Mouse (Mus musculus) ovary, adult 18-20 months (tissue): ENCODE data around the gene Mettl21a.
"Not testable (repeated sequence)": the region's sequence is repeated elsewhere in the genome, so short reads cannot be mapped to it uniquely, and the experiment has no call there.

Experiments used
- DNase-seq: peaks from one replicate; pipeline ENCODE4 v3.0.0; 2022; ENCODE audit warnings: low spot score, mixed read lengths

The Mettl21a gene

DNA sequence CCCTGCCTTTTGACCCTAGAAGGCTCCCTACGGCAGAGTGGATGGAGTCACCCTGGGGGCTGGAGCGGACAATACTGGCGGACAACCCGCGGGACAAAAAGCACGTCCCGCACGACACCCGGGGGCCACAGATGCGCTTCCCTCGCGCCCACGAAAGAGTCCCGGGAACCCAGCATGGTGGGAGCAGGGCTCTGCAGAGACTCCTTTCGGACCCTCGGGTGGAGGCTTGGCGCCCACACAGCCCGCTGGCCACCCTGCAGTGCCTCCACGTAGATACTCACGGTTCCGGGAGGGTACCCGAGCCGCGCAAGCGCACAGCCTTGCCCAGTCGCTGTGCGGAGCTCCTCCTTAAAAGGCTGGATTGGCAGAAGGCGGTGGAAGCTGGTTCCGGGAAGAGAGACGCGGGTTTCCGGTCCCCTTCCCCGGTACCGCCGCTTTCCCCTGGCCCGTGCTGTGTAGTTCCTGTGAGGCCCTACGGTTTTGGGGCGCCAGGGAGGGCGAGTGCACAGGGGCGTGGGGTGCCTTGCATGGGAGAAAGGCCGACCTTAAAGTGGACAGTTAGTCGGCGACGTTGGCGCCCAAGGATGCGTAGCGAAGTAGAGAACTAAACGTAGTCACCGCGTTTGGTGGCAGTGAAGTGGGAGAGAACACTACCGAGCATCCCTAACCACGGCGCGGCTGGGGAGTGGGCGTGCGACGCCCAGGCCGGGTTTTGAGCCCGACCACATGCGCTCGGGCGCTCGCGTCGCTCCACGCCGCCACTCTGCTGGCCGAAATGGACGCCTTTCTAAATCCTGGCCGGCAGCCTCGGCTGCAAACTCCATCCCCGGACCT lies at the start of gene Mettl21a:
Gene Mettl21a, minus strand, starts transcription at position 362 of the 834 bp plus-strand sequence.
- peak; percentile 89 for DNase-seq

DNA sequence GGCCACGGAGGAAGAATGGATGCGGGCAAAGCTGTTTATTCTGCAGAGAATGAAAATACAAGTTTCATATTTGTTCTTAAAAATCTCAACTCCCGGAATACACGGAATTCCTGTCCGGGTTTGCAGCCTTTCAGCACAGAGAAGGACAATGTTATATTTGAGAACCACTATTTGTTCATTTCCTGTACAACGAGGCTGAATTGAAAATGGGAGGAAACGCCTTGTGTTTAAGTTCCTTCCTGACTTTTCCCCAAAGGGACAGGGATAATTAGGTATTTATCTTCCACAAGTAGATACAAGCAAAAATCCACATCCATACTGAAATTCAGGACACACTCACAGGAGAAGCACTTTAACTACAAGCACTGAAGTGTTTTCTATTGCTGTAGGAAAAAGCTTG lies 41.8 kb upstream of the Mettl21a start:
- DNase-seq: no peak

- DNase-seq: no peak
Observed at GRCm38 (mm10) chr1:64656423-64657129, 39.5 kb upstream of the Mettl21a start.

DNA sequence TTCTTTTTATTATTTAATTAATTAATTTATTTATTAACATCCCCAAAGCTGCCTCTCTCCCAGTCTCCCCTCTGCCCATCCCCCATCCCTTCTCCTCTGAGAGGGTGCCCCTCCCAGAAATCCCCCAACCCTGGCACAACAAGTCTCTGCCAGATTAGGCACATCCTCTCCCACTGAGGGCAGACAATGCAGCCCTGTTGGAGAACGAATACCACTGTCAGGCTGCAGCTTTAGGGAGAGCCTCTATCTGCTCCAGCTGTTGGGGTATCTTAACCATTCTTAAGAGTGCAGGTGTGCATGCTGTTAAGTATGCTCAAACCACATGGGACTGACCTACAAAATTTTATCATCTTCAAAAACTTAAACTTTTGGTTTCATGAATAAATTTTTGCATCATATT lies 38.4 kb upstream of the Mettl21a start:
- DNase-seq: no peak

GRCm38 (mm10) chr1:64653701-64654100 lies 36.7 kb upstream of the Mettl21a start:
- no peak for DNase-seq

- DNase-seq: peak; percentile 17
Observed at GRCm38 (mm10) chr1:64649362-64650124, 32.5 kb upstream of the Mettl21a start.

DNA sequence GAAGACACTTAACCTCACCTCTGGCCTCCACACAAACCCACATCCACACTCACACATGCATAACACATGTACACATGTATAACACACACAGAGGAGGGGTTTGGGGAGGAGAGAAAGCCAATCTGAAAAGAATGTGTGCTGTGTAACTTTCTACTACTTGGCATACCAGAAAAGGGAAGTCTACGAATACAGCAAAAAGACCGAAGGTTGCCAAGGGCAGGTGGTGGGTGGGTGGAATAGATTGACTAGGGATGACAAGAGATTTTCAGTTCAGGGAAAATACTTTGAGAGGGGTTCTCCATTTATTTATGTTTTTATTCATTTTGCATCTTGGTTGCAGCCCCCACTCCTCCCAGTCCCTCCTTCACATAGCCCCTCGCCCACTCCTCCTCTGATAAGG lies 27.5 kb upstream of the Mettl21a start:
- DNase-seq: no peak

GRCm38 (mm10) chr1:64642541-64642940 lies 25.5 kb upstream of the Mettl21a start:
- not testable (repeated sequence) for DNase-seq

- DNase-seq: no peak
Observed at GRCm38 (mm10) chr1:64641069-64641468, 24.0 kb upstream of the Mettl21a start.

- no peak for DNase-seq
Observed at GRCm38 (mm10) chr1:64639279-64639678, 22.2 kb upstream of the Mettl21a start.

DNA sequence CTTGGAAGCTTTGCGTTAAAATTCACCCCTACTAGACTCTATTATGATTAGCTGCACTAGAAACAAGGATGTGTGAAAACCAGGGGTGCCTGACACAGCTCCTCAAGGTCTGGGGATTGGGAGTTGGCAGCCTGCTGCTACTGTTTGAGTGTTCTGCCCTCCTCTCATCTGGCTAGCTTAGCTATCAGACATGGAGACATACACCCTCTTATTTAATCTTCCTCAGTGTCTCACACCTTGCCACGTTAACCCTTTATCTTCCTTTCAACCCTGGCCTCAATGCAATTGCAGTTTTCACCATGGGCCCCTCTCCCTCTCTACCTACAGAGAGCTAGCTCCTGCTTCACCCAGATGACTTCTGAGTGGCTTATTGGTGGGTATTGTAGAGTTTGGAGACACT lies 18.6 kb upstream of the Mettl21a start:
- no peak for DNase-seq

DNA sequence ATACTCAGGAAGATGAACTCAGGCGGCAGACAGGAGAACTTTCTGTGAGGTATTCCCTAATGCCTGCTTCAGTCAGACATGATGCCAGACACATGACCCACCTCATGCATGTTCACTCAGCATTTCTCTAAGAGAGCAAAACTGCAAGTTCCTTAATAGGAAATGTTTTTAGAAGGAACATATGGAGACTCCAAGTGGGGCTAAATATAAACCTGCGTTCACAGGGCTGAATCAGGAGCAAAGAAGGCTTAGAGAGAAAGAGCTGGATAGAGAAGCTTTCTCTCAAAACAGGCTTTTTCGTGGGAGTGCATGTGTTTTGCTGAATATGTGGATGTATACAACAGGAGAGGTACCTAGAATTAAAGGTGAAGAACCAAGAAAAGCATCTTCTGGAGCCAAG lies 16.2 kb upstream of the Mettl21a start:
- no peak for DNase-seq

DNA sequence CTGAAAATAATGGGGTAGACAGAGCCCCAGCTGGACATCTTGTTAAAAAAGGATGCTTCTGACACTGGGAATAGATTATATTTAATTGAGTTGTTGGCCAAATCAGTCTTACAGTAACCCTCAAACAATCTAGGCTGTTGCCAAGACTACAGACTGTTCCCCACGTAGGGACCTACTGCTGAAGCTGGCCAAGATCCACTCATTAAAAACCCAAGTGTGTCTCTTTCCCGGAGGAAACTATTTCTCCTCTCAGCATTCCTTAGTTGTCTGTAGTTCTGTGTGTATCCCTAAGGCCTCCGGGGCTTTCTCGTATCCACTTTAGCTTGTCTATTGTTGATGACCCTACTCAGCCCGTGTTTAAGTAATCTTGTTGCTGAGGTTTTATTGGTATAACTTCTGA lies 14.5 kb upstream of the Mettl21a start:
- no peak for DNase-seq

DNA sequence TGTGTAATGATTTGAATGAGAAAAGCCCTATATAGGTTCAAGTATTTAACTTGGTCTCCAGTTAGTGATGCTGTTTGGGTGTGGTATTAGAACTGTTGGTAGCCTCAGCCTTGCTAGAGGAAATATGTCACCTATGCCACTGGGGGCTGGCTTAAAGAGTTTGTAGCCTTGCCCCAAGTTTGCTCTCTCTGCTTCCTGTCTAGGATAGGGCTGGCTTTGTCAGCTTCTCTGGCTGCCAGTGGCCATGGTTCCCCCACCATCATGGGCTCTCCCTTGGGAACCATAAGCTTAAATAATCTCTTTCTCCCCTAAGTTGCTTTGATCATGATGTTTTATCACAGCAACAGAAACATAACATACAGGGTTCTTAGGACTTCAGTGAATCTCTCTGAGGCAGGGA lies 8.2 kb upstream of the Mettl21a start:
- no peak for DNase-seq

DNA sequence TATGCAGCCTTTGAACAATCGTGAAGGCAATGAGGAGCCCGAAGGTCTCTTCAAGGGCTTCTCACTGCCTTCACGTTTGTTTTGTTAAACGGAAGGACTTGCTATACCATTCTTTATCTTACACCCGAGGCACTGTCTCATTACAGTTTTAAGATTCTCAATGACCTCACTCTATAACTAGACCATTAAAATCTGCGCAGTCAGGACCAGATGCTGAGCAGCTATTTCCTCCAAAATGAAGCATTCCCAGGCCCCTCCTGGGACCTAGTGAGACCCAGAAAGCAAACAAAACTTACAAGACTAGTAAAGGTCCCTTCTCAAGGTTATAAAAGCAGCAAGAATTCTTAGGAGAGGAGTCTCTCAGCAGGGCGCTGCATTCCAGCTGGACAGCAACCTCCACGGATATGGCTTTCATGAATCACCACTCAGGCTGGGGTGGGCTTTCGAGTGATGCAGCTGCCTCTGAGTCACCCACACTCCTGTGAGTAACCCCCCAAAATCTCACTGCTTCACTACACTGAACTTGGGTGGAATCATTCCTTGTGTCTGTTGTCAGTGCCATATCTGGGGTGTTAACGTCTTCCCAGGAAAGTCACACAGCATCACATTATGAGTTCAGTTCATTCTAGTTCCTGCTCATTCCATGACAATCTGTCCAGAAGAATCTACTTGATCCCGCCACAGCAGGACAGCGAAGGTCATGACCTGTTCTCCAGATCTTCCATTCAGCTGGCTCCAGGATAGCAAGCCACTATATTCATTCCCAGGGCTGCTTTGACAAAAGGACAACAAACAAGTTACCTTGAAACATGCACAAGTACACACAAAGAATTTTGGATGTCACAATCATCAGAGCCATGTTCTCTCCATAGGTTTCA lies 6.8 kb upstream of the Mettl21a start:
- DNase-seq: no peak

- no peak for DNase-seq
Observed at GRCm38 (mm10) chr1:64621116-64621515, 4.1 kb upstream of the Mettl21a start.

GRCm38 (mm10) chr1:64618226-64618625 lies 1.2 kb upstream of the Mettl21a start:
- no peak for DNase-seq

GRCm38 (mm10) chr1:64617715-64617984 lies 608 bp upstream of the Mettl21a start:
- peak; percentile 69 for DNase-seq

- no peak for DNase-seq
Observed at GRCm38 (mm10) chr1:64616531-64616880, 536 bp downstream of the Mettl21a start.

GRCm38 (mm10) chr1:64616076-64616475 lies 966 bp downstream of the Mettl21a start:
- DNase-seq: no peak

DNA sequence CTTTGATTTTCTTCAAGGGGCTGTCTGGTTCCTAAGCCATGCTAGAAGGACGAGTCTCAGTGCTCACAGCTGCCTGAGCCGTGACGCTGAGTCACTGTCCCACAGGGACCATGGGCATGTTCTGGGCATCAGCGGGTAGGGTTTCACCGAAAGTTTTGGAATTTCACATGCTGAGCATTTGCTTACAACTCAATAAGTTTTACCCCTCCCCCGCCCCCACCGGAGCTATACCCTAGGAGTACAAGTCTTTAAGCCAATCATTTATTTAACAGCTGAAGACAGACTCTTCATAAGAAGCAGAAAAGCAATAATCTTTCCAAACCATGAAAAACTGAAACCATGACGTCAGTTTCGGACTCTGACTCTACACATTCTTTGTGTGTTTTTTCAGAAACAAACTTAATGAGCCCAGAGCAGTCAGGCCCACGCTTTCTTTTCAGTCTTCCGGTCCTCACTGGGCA lies 1.5 kb downstream of the Mettl21a start:
- DNase-seq: no peak

GRCm38 (mm10) chr1:64614801-64615345 lies 2.2 kb downstream of the Mettl21a start:
- no peak for DNase-seq
